Mouse (Mus musculus): Measurements from ENCODE around the gene Stc2. TPM values are rescaled to one million over a fixed set of nuclear protein-coding genes. Genes with fewer than 3 reads are reported as not detected.

Stc2 gene
- polyA plus RNA-seq (2017; shearing (Covaris generic)) = not detected

DNA sequence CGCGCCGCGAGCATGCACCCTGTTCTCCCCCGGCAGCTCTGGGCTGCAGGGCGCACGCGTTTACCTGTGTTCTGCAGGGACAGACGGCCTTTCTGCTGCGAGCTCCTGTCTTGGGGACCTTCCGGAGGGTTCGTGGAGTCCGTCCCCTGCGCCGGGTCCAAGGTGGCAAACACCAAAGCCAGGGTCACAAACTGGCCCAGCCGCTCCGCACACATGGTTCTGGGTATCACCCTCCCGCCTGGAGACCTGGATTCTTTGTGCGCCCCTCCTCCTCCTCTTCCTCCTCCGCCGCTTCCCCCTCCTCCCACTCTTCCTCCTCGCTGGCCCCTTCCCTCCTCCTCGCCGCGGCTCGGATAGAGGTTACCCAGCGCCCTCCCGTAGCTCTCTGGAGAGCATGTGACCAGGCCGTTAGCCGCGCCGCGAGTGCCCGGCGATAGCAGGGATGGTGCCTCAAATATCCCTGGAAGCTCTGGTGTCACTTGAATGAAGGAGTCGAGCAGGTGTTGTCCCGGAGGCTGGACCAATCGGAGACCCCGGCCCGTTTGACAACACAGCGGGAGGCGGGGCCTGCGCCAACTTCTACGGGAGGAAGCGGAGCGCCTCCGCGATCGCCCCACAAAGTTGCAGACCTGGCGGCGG, at the start of gene Stc2:
TSS of gene Stc2 (minus strand) at position 427 of the 639 bp plus-strand sequence.

Other genes starting within 250 kb of the Stc2 start
- not detected for gene Gm17332, start 187.6 kb downstream of the Stc2 start, polyA plus RNA-seq (2017; shearing (Covaris generic))